Mouse (Mus musculus) limb, embryonic 14.5 days (tissue): ENCODE data around the gene Sept11. TPM values are rescaled to one million over a fixed set of nuclear protein-coding genes. Genes with fewer than 3 reads are reported as not detected.

ENCODE experiments used
- ATAC-seq: fragments of 200-750 bp; cut with Nextera tagmentation; 2 replicates; pipeline ENCODE4 v1.8.0; 2017; ENCODE audit warnings: low read depth, moderate number of reproducible peaks, moderate TSS enrichment; ENCODE audit not compliant: low FRiP score
- DNase-seq: peaks from one replicate; pipeline ENCODE4 v3.0.0-alpha.2; 2015; ENCODE audit warnings: low spot score
- H3K27ac ChIP-seq: fragments of 300-500 bp; sonication (generic); replicated peaks from 2 replicates; pipeline ENCODE4 v1.5.1; 2014; ENCODE audit warnings: low read depth, mild to moderate bottlenecking, low read length, moderate library complexity, mixed read lengths
- H3K27me3 ChIP-seq: fragments of 300-500 bp; sonication (generic); 2 replicates; pipeline ENCODE4 v1.6.1; 2014; ENCODE audit warnings: low read length, mixed read lengths; ENCODE audit not compliant: control insufficient read depth, insufficient read depth
- H3K36me3 ChIP-seq: fragments of 300-500 bp; sonication (generic); 2 replicates; pipeline ENCODE4 v1.6.1; 2014; ENCODE audit warnings: mild to moderate bottlenecking, low read length, moderate library complexity, mixed read lengths; ENCODE audit not compliant: control insufficient read depth, insufficient read depth
- H3K4me1 ChIP-seq: fragments of 300-500 bp; sonication (generic); 2 replicates; pipeline ENCODE4 v1.6.1; 2014; ENCODE audit warnings: antibody characterized with exemption, low read length, mixed read lengths; ENCODE audit not compliant: control insufficient read depth, insufficient read depth
- H3K4me2 ChIP-seq: fragments of 300-500 bp; sonication (generic); replicated peaks from 2 replicates; pipeline ENCODE4 v1.6.1; 2014; ENCODE audit warnings: low read depth, mild to moderate bottlenecking, low read length, moderate library complexity; ENCODE audit not compliant: severe bottlenecking
- H3K4me3 ChIP-seq: fragments of 300-500 bp; sonication (generic); replicated peaks from 2 replicates; pipeline ENCODE4 v1.5.1; 2014; ENCODE audit warnings: low read length
- H3K9ac ChIP-seq: fragments of 300-500 bp; sonication (generic); 2 replicates; pipeline ENCODE4 v1.6.1; 2014; ENCODE audit warnings: mild to moderate bottlenecking, low read depth, low read length, moderate library complexity; ENCODE audit not compliant: severe bottlenecking
- H3K9me3 ChIP-seq: fragments of 300-500 bp; sonication (generic); 2 replicates; pipeline ENCODE4 v1.6.1; 2016; ENCODE audit warnings: low read length; ENCODE audit not compliant: control insufficient read depth
- POLR2A ChIP-seq: fragments of 200-500 bp; IDR thresholded peaks from 2 replicates; pipeline ENCODE4 v1.8.0; 2012; ENCODE audit warnings: inconsistent platforms, mild to moderate bottlenecking, moderate library complexity, borderline replicate concordance; ENCODE audit not compliant: insufficient read depth, insufficient read length; ENCODE audit errors: extremely low read depth
- WGBS: fragments of 180-500 bp; shearing (Covaris S2); extraction: QIAGEN DNeasy Blood & Tissue Kit; methylation state at CpG from one replicate; pipeline ENCODE4 v1.1.7; 2014; 5-methylcytosine and 5-hydroxymethylcytosine counted together
- polyA plus RNA-seq, 2 experiments: library from polyadenylated mRNA; depleted of rRNA in 1 of 2; stranded (reverse) in 1 of 2; unstranded in 1 of 2; fragments of >200 nt; fragmentation: Nextera tagmentation in 1 of 2; extraction: Ambion mirVana in 1 of 2; gene quantifications; 2 replicates each; pipeline versions ENCODE4 v1.2.1 to v1.2.3; 2012 to 2014

Gene Sept11
- polyA plus RNA-seq, 2 experiments, result 141 to 197 TPM

GRCm38 (mm10) chr5:93053606-93054397 lies 39.4 kb upstream of the Sept11 start:
- DNase-seq (no peak), ATAC-seq (no peak)
- Histone ChIP-seq H3K4me2 (no peak overlapping the region), H3K9me3 (no peaks in the 10 kb centered on the region), H3K27me3 (no peaks in the 10 kb centered on the region), H3K27ac (no peak overlapping the region), H3K4me3 (no peak overlapping the region), H3K9ac (no peak overlapping the region), H3K36me3 (no peaks in the 10 kb centered on the region), H3K4me1 (no peaks in the 10 kb centered on the region)
- 51% methylated on average over 8 of the region's 8 CpGs for WGBS
- TF ChIP-seq POLR2A, result no peak

- Histone ChIP-seq H3K27ac (no peak overlapping the region), H3K4me2 (no peak overlapping the region), H3K9me3 (no peaks in the 10 kb centered on the region), H3K9ac (no peak overlapping the region), H3K4me1 (no peaks in the 10 kb centered on the region), H3K36me3 (no peaks in the 10 kb centered on the region), H3K4me3 (no peak overlapping the region), H3K27me3 (no peaks in the 10 kb centered on the region)
- DNase-seq (no peak), ATAC-seq (no peak)
- WGBS, result 91% methylated on average over 4 of the region's 4 CpGs
- TF ChIP-seq POLR2A, result no peak
Observed at GRCm38 (mm10) chr5:93060865-93061264, 32.4 kb upstream of the Sept11 start.

GRCm38 (mm10) chr5:93077661-93078323 lies 15.4 kb upstream of the Sept11 start:
- Histone ChIP-seq H3K4me1 (no peaks in the 10 kb centered on the region), H3K27ac (no peak overlapping the region), H3K27me3 (no peaks in the 10 kb centered on the region), H3K4me2 (no peak overlapping the region), H3K9ac (no peak overlapping the region), H3K36me3 (no peaks in the 10 kb centered on the region), H3K4me3 (no peak overlapping the region), H3K9me3 (no peaks in the 10 kb centered on the region)
- WGBS, result 85% methylated on average over 7 of the region's 7 CpGs
- TF ChIP-seq POLR2A, result no peak
- DNase-seq, result no peak
- no peak for ATAC-seq

- H3K9ac ChIP-seq, result no peak overlapping the region
- no peak overlapping the region for H3K4me3 ChIP-seq
- H3K4me2 ChIP-seq, result no peak overlapping the region
- no peak overlapping the region for H3K27ac ChIP-seq
- no peaks in the 10 kb centered on the region for H3K36me3 ChIP-seq
- H3K27me3 ChIP-seq, result no peaks in the 10 kb centered on the region
- ATAC-seq (no peak), DNase-seq (no peak)
- no peak for TF ChIP-seq POLR2A
- no peaks in the 10 kb centered on the region for H3K9me3 ChIP-seq
- H3K4me1 ChIP-seq, result no peaks in the 10 kb centered on the region
- WGBS, result 89% methylated on average over 3 of the region's 3 CpGs
Observed at GRCm38 (mm10) chr5:93079596-93079995, 13.6 kb upstream of the Sept11 start.

GRCm38 (mm10) chr5:93085015-93085598 lies 8.1 kb upstream of the Sept11 start:
- TF ChIP-seq POLR2A, result no peak
- ATAC-seq, result no peak
- no peaks in the 10 kb centered on the region for H3K36me3 ChIP-seq

More at GRCm38 (mm10) chr5:93085015-93085598, 8.1 kb upstream of the Sept11 start:
- Histone ChIP-seq H3K4me2 (no peak overlapping the region), H3K27me3 (no peaks in the 10 kb centered on the region), H3K9ac (no peak overlapping the region), H3K4me3 (no peak overlapping the region), H3K4me1 (no peaks in the 10 kb centered on the region), H3K9me3 (no peaks in the 10 kb centered on the region), H3K27ac (no peak overlapping the region)
- no peak for DNase-seq
- 64% methylated on average over 4 of the region's 4 CpGs for WGBS
